Mouse (Mus musculus): ENCODE measurements around the gene Naaladl1.

- TF ChIP-seq CTCF (IDR thresholded peaks at IDR 0.05; ENCODE audit: insufficient read depth, low read length) (no peak), POLR2A (IDR thresholded peaks at IDR 0.05; ENCODE audit: borderline replicate concordance, extremely low read depth, low read depth, low read length) (no peak)
Measured at GRCm38 (mm10) chr19:6102169-6102853, 3.3 kb upstream of the Naaladl1 start.
